Mouse (Mus musculus): ENCODE results near the gene Srr. TPM values are rescaled to one million over a fixed set of nuclear protein-coding genes. Genes with fewer than 3 reads are reported as not detected.
A peak's percentile ranks its signal among the peaks of the same experiment; 100 is the strongest.

The Srr gene
- polyA plus RNA-seq (2015; fragmentation: Nextera tagmentation; extraction: Ambion mirVana) = 4.6 and 5.1 TPM in 2 replicates

- peak within 1 kb of the TSS; percentile 83 for H3K4me2 ChIP-seq (ENCODE audit: low read depth, low read length)
- ATAC-seq (ENCODE audit: low read depth) = peak; percentile 93
- peaks cover 3% of the 10 kb centered on the region; the same call in 1 of the 2 replicates for H3K36me3 ChIP-seq (ENCODE audit: control insufficient read depth, insufficient read depth)
- H3K9me3 ChIP-seq (replicated peaks; ENCODE audit: control insufficient read depth, low read length) = no peaks in the 10 kb centered on the region
- H3K27me3 ChIP-seq (ENCODE audit: control insufficient read depth, insufficient read depth, low read depth, low read length) = no peaks in the 10 kb centered on the region
- peak within 1 kb of the TSS; percentile 96 for H3K9ac ChIP-seq (ENCODE audit: low read depth, low read length)
- WGBS (ENCODE audit: insufficient replicate concordance) = under 1% methylated on average over 78 of the region's 88 CpGs
- H3K4me1 ChIP-seq (ENCODE audit: control insufficient read depth, low read depth, low read length) = peaks cover 14% of the 10 kb centered on the region
- peak within 1 kb of the TSS; percentile 98 for H3K27ac ChIP-seq (ENCODE audit: low read length)
- H3K4me3 ChIP-seq (ENCODE audit: low read depth, low read length) = peak within 1 kb of the TSS; percentile 96
Measured at GRCm38 (mm10) chr11:74925577-74926387, at the start of gene Srr, which contains the start of gene Smg6. TSS of gene Srr (minus strand) at chr11:74925948. TSS of gene Smg6 (plus strand) at chr11:74925823.

GRCm38 (mm10) chr11:74974615-74975014 lies 48.9 kb upstream of the Srr start:
- H3K4me2 ChIP-seq (ENCODE audit: low read depth, low read length) = no peak overlapping the region
- ATAC-seq (ENCODE audit: low read depth) = no peak
- H3K4me3 ChIP-seq (ENCODE audit: low read depth, low read length) = no peak overlapping the region

GRCm38 (mm10) chr11:74973290-74974157 lies 47.8 kb upstream of the Srr start:
- Histone ChIP-seq H3K4me3 (ENCODE audit: low read depth, low read length) (no peak overlapping the region), H3K27me3 (ENCODE audit: control insufficient read depth, insufficient read depth, low read depth, low read length) (no peaks in the 10 kb centered on the region), H3K4me1 (ENCODE audit: control insufficient read depth, low read depth, low read length) (no peaks in the 10 kb centered on the region), H3K4me2 (ENCODE audit: low read depth, low read length) (no peak overlapping the region), H3K27ac (ENCODE audit: low read length) (no peak overlapping the region), H3K9me3 (replicated peaks; ENCODE audit: control insufficient read depth, low read length) (no peaks in the 10 kb centered on the region), H3K36me3 (ENCODE audit: control insufficient read depth, insufficient read depth) (no peaks in the 10 kb centered on the region), H3K9ac (ENCODE audit: low read depth, low read length) (no peak overlapping the region)
- WGBS (ENCODE audit: insufficient replicate concordance) = 71% methylated on average over 7 of the region's 7 CpGs
- no peak for ATAC-seq (ENCODE audit: low read depth)

More at GRCm38 (mm10) chr11:74974615-74975014, 48.9 kb upstream of the Srr start:
- no peak overlapping the region for H3K27ac ChIP-seq (ENCODE audit: low read length)
- H3K4me1 ChIP-seq (ENCODE audit: control insufficient read depth, low read depth, low read length) = no peaks in the 10 kb centered on the region
- H3K9me3 ChIP-seq (replicated peaks; ENCODE audit: control insufficient read depth, low read length) = no peaks in the 10 kb centered on the region
- H3K9ac ChIP-seq (ENCODE audit: low read depth, low read length) = no peak overlapping the region
- H3K27me3 ChIP-seq (ENCODE audit: control insufficient read depth, insufficient read depth, low read depth, low read length) = no peaks in the 10 kb centered on the region
- no peaks in the 10 kb centered on the region for H3K36me3 ChIP-seq (ENCODE audit: control insufficient read depth, insufficient read depth)

- Histone ChIP-seq H3K27me3 (ENCODE audit: control insufficient read depth, insufficient read depth, low read depth, low read length) (no peaks in the 10 kb centered on the region), H3K27ac (ENCODE audit: low read length) (no peak overlapping the region), H3K9ac (ENCODE audit: low read depth, low read length) (no peak overlapping the region), H3K9me3 (replicated peaks; ENCODE audit: control insufficient read depth, low read length) (no peaks in the 10 kb centered on the region), H3K4me2 (ENCODE audit: low read depth, low read length) (no peak overlapping the region), H3K4me3 (ENCODE audit: low read depth, low read length) (no peak overlapping the region), H3K4me1 (ENCODE audit: control insufficient read depth, low read depth, low read length) (no peaks in the 10 kb centered on the region), H3K36me3 (ENCODE audit: control insufficient read depth, insufficient read depth) (no peaks in the 10 kb centered on the region; the same call in 1 of the 2 replicates)
- WGBS (ENCODE audit: insufficient replicate concordance) = 85% methylated on average over 3 of the region's 3 CpGs
- no peak for ATAC-seq (ENCODE audit: low read depth)
Measured at GRCm38 (mm10) chr11:74965516-74965915, 39.8 kb upstream of the Srr start.

GRCm38 (mm10) chr11:74962846-74963407 lies 37.2 kb upstream of the Srr start:
- Histone ChIP-seq H3K9me3 (replicated peaks; ENCODE audit: control insufficient read depth, low read length) (no peaks in the 10 kb centered on the region), H3K4me1 (ENCODE audit: control insufficient read depth, low read depth, low read length) (no peaks in the 10 kb centered on the region), H3K4me3 (ENCODE audit: low read depth, low read length) (no peak overlapping the region), H3K27me3 (ENCODE audit: control insufficient read depth, insufficient read depth, low read depth, low read length) (no peaks in the 10 kb centered on the region), H3K4me2 (ENCODE audit: low read depth, low read length) (no peak overlapping the region), H3K36me3 (ENCODE audit: control insufficient read depth, insufficient read depth) (no peaks in the 10 kb centered on the region; the same call in 1 of the 2 replicates), H3K9ac (ENCODE audit: low read depth, low read length) (no peak overlapping the region), H3K27ac (ENCODE audit: low read length) (no peak overlapping the region)
- WGBS (ENCODE audit: insufficient replicate concordance) = 72% methylated on average over 2 of the region's 2 CpGs
- no peak for ATAC-seq (ENCODE audit: low read depth)

- Histone ChIP-seq H3K9ac (ENCODE audit: low read depth, low read length) (no peak overlapping the region), H3K27ac (ENCODE audit: low read length) (no peak overlapping the region), H3K4me2 (ENCODE audit: low read depth, low read length) (no peak overlapping the region), H3K36me3 (ENCODE audit: control insufficient read depth, insufficient read depth) (no peaks in the 10 kb centered on the region), H3K4me1 (ENCODE audit: control insufficient read depth, low read depth, low read length) (no peaks in the 10 kb centered on the region), H3K4me3 (ENCODE audit: low read depth, low read length) (no peak overlapping the region), H3K9me3 (replicated peaks; ENCODE audit: control insufficient read depth, low read length) (no peaks in the 10 kb centered on the region), H3K27me3 (ENCODE audit: control insufficient read depth, insufficient read depth, low read depth, low read length) (no peaks in the 10 kb centered on the region)
- ATAC-seq (ENCODE audit: low read depth) = no peak
Measured at GRCm38 (mm10) chr11:74961953-74962352, 36.2 kb upstream of the Srr start.

GRCm38 (mm10) chr11:74960031-74960551 lies 34.3 kb upstream of the Srr start:
- Histone ChIP-seq H3K4me1 (ENCODE audit: control insufficient read depth, low read depth, low read length) (no peaks in the 10 kb centered on the region), H3K27ac (ENCODE audit: low read length) (no peak overlapping the region), H3K4me3 (ENCODE audit: low read depth, low read length) (no peak overlapping the region), H3K27me3 (ENCODE audit: control insufficient read depth, insufficient read depth, low read depth, low read length) (no peaks in the 10 kb centered on the region), H3K9ac (ENCODE audit: low read depth, low read length) (no peak overlapping the region), H3K4me2 (ENCODE audit: low read depth, low read length) (no peak overlapping the region), H3K36me3 (ENCODE audit: control insufficient read depth, insufficient read depth) (no peaks in the 10 kb centered on the region), H3K9me3 (replicated peaks; ENCODE audit: control insufficient read depth, low read length) (no peaks in the 10 kb centered on the region)
- WGBS (ENCODE audit: insufficient replicate concordance) = 61% methylated on average over 9 of the region's 9 CpGs
- no peak for ATAC-seq (ENCODE audit: low read depth)

GRCm38 (mm10) chr11:74959501-74959900 lies 33.8 kb upstream of the Srr start:
- 67% methylated on average over 2 of the region's 2 CpGs for WGBS (ENCODE audit: insufficient replicate concordance)
- ATAC-seq (ENCODE audit: low read depth) = no peak

More at GRCm38 (mm10) chr11:74959501-74959900, 33.8 kb upstream of the Srr start:
- H3K27me3 ChIP-seq (ENCODE audit: control insufficient read depth, insufficient read depth, low read depth, low read length) = no peaks in the 10 kb centered on the region
- no peak overlapping the region for H3K9ac ChIP-seq (ENCODE audit: low read depth, low read length)
- no peak overlapping the region for H3K4me2 ChIP-seq (ENCODE audit: low read depth, low read length)
- no peaks in the 10 kb centered on the region for H3K9me3 ChIP-seq (replicated peaks; ENCODE audit: control insufficient read depth, low read length)
- H3K4me1 ChIP-seq (ENCODE audit: control insufficient read depth, low read depth, low read length) = no peaks in the 10 kb centered on the region
- no peak overlapping the region for H3K27ac ChIP-seq (ENCODE audit: low read length)
- no peak overlapping the region for H3K4me3 ChIP-seq (ENCODE audit: low read depth, low read length)
- no peaks in the 10 kb centered on the region for H3K36me3 ChIP-seq (ENCODE audit: control insufficient read depth, insufficient read depth)
